Mouse (Mus musculus) embryonic facial prominence, embryonic 14.5 days (tissue): ENCODE data around the gene Trat1. TPM values are rescaled to one million over a fixed set of nuclear protein-coding genes. Genes with fewer than 3 reads are reported as not detected.

Experiments
- ATAC-seq: fragments of 200-750 bp; cut with Nextera tagmentation; 2 replicates; pipeline ENCODE4 v1.8.0; 2017; ENCODE audit warnings: low read depth, moderate number of reproducible peaks, moderate TSS enrichment
- DNase-seq: peaks from one replicate; pipeline ENCODE4 v3.0.0-alpha.2; 2015; ENCODE audit warnings: low spot score
- H3K27ac ChIP-seq: fragments of 300-500 bp; sonication (generic); replicated peaks from 2 replicates; pipeline ENCODE4 v1.5.1; 2014; ENCODE audit warnings: low read depth, mild to moderate bottlenecking, low read length, moderate library complexity
- H3K27me3 ChIP-seq: fragments of 300-500 bp; sonication (generic); replicated peaks from 2 replicates; pipeline ENCODE4 v1.6.1; 2014; ENCODE audit warnings: low read length; ENCODE audit not compliant: control insufficient read depth, insufficient read depth
- H3K36me3 ChIP-seq: fragments of 300-500 bp; sonication (generic); 2 replicates; pipeline ENCODE4 v1.6.1; 2014; ENCODE audit warnings: low read length, mixed read lengths; ENCODE audit not compliant: control insufficient read depth, insufficient read depth
- H3K4me1 ChIP-seq: fragments of 300-500 bp; sonication (generic); 2 replicates; pipeline ENCODE4 v1.6.1; 2014; ENCODE audit warnings: antibody characterized with exemption, low read length; ENCODE audit not compliant: control insufficient read depth, insufficient read depth
- H3K4me2 ChIP-seq: fragments of 300-500 bp; sonication (generic); 2 replicates; pipeline ENCODE4 v1.6.1; 2014; ENCODE audit warnings: low read depth, mild to moderate bottlenecking, low read length, moderate library complexity, mixed read lengths
- H3K4me3 ChIP-seq: fragments of 300-500 bp; sonication (generic); 2 replicates; pipeline ENCODE4 v1.5.1; 2014; ENCODE audit warnings: low read depth, mild to moderate bottlenecking, low read length
- H3K9ac ChIP-seq: fragments of 300-500 bp; sonication (generic); 2 replicates; pipeline ENCODE4 v1.6.1; 2014; ENCODE audit warnings: low read depth, mild to moderate bottlenecking, low read length, moderate library complexity, mixed read lengths
- H3K9me3 ChIP-seq: fragments of 300-500 bp; sonication (generic); 2 replicates; pipeline ENCODE4 v1.6.1; 2016; ENCODE audit warnings: low read length; ENCODE audit not compliant: control insufficient read depth
- WGBS: fragments of 180-500 bp; shearing (Covaris S2); extraction: QIAGEN DNeasy Blood & Tissue Kit; methylation state at CpG from one replicate; pipeline ENCODE4 v1.1.7; 2014; 5-methylcytosine and 5-hydroxymethylcytosine counted together
- polyA plus RNA-seq: library from polyadenylated mRNA; unstranded; fragments of >200 nt; fragmentation: Nextera tagmentation; extraction: Ambion mirVana; gene quantifications from 2 replicates; pipeline ENCODE4 v1.2.1, GENCODE M21; 2014

The Trat1 gene
- polyA plus RNA-seq, 1 experiment from 2014 or later: 0.04 TPM

DNA sequence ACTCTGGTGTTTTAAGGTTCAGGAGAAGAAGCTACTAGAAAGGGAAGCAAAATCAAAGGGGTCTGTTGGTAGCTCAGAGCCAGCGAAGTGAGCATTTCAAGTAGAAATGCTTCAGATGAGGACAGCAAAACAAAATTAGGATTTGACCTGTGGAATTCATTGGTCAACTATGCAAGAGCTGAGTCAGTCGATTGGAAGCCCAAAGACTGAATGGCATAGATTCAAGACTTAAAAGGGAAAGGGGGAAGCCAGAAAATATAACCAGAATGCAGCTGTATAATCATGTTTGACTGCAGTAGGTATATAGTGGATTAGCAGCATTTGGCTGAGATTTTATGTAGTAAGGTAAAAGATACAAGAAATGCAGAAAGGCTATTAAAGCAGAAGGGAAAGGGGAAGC lies 26.8 kb downstream of the Trat1 start:
- ATAC-seq: no peak
- no peak for DNase-seq
- WGBS: 79% methylated on average over 2 of the region's 2 CpGs
- no peaks in the 10 kb centered on the region for H3K27me3 ChIP-seq
- H3K4me1 ChIP-seq: no peaks in the 10 kb centered on the region
- no peak overlapping the region for H3K27ac ChIP-seq
- no peaks in the 10 kb centered on the region for H3K36me3 ChIP-seq
- H3K4me2 ChIP-seq: no peak overlapping the region
- H3K4me3 ChIP-seq: no peak overlapping the region
- H3K9ac ChIP-seq: no peak overlapping the region
- no peaks in the 10 kb centered on the region for H3K9me3 ChIP-seq

DNA sequence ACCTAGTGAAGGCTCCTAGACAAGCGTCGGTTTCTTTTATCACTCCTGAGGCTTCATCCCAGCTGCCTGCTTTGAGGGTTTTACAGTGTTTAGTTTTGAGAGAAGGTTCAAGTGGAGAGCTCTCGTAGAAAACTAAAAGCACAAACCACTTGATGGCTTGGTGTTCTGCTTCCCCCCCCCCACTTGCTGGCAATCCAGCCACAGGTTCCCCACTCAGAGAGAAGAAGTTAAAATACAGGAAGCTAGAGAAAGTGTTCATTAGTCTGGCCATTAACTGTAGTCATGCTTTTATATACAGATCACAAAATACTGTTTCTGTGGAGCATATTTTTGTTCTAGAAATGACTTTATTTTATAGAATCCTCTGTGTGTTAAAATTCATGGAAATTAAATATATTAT lies 30.3 kb downstream of the Trat1 start:
- H3K36me3 ChIP-seq: no peaks in the 10 kb centered on the region
- no peak overlapping the region for H3K27ac ChIP-seq
- no peak overlapping the region for H3K4me3 ChIP-seq
- DNase-seq: no peak
- no peaks in the 10 kb centered on the region for H3K4me1 ChIP-seq
- no peak for ATAC-seq
- H3K27me3 ChIP-seq: no peaks in the 10 kb centered on the region
- H3K4me2 ChIP-seq: no peak overlapping the region
- H3K9ac ChIP-seq: no peak overlapping the region
- 73% methylated on average over 3 of the region's 3 CpGs for WGBS
- H3K9me3 ChIP-seq: no peaks in the 10 kb centered on the region

GRCm38 (mm10) chr16:48739974-48740373 lies 31.8 kb downstream of the Trat1 start:
- Histone ChIP-seq H3K4me3 (no peak overlapping the region), H3K27me3 (no peaks in the 10 kb centered on the region), H3K9ac (no peak overlapping the region), H3K9me3 (no peaks in the 10 kb centered on the region), H3K36me3 (no peaks in the 10 kb centered on the region), H3K4me1 (no peaks in the 10 kb centered on the region), H3K4me2 (no peak overlapping the region), H3K27ac (no peak overlapping the region)
- WGBS: 84% methylated on average over 6 of the region's 6 CpGs
- no peak for ATAC-seq
- no peak for DNase-seq

- Histone ChIP-seq H3K27me3 (no peaks in the 10 kb centered on the region), H3K36me3 (no peaks in the 10 kb centered on the region), H3K4me2 (no peak overlapping the region), H3K9ac (no peak overlapping the region), H3K9me3 (no peaks in the 10 kb centered on the region), H3K27ac (no peak overlapping the region), H3K4me1 (no peaks in the 10 kb centered on the region), H3K4me3 (no peak overlapping the region)
- WGBS: 78% methylated on average over 2 of the region's 2 CpGs
- ATAC-seq: no peak
- no peak for DNase-seq
These were observed 33.4 kb downstream of the Trat1 start for GRCm38 (mm10) chr16:48738429-48738828.

GRCm38 (mm10) chr16:48736890-48737289 lies 34.9 kb downstream of the Trat1 start:
- Histone ChIP-seq H3K36me3 (no peaks in the 10 kb centered on the region), H3K4me2 (no peak overlapping the region), H3K27ac (no peak overlapping the region), H3K27me3 (no peaks in the 10 kb centered on the region), H3K4me1 (no peaks in the 10 kb centered on the region), H3K9me3 (no peaks in the 10 kb centered on the region), H3K4me3 (no peak overlapping the region), H3K9ac (no peak overlapping the region)
- ATAC-seq: no peak
- no peak for DNase-seq
- WGBS: 82% methylated on average over 3 of the region's 3 CpGs

- Histone ChIP-seq H3K4me2 (no peak overlapping the region), H3K4me1 (no peaks in the 10 kb centered on the region), H3K9ac (no peak overlapping the region), H3K9me3 (no peaks in the 10 kb centered on the region), H3K27ac (no peak overlapping the region), H3K27me3 (no peaks in the 10 kb centered on the region), H3K4me3 (no peak overlapping the region), H3K36me3 (no peaks in the 10 kb centered on the region)
- WGBS: 89% methylated on average over 3 of the region's 3 CpGs
- no peak for ATAC-seq
- no peak for DNase-seq
These were observed 51.6 kb downstream of the Trat1 start for GRCm38 (mm10) chr16:48720259-48720658.

- H3K4me3 ChIP-seq: no peak overlapping the region
These were observed 52.1 kb downstream of the Trat1 start for GRCm38 (mm10) chr16:48719679-48720078.

GRCm38 (mm10) chr16:48716343-48716742 lies 55.5 kb downstream of the Trat1 start:
- Histone ChIP-seq H3K4me2 (no peak overlapping the region), H3K4me3 (no peak overlapping the region), H3K9me3 (no peaks in the 10 kb centered on the region), H3K4me1 (no peaks in the 10 kb centered on the region), H3K27ac (no peak overlapping the region), H3K9ac (no peak overlapping the region), H3K36me3 (no peaks in the 10 kb centered on the region), H3K27me3 (no peaks in the 10 kb centered on the region)
- no peak for ATAC-seq
- DNase-seq: no peak

More at GRCm38 (mm10) chr16:48719679-48720078, 52.1 kb downstream of the Trat1 start:
- Histone ChIP-seq H3K4me1 (no peaks in the 10 kb centered on the region), H3K9me3 (no peaks in the 10 kb centered on the region), H3K4me2 (no peak overlapping the region), H3K36me3 (no peaks in the 10 kb centered on the region), H3K27me3 (no peaks in the 10 kb centered on the region), H3K9ac (no peak overlapping the region), H3K27ac (no peak overlapping the region)
- no peak for DNase-seq
- no peak for ATAC-seq
- WGBS: 45% methylated on average over 3 of the region's 3 CpGs

GRCm38 (mm10) chr16:48701896-48702295 lies 69.9 kb downstream of the Trat1 start:
- ATAC-seq (no peak), DNase-seq (no peak)
- H3K27ac ChIP-seq: no peak overlapping the region
- H3K36me3 ChIP-seq: no peaks in the 10 kb centered on the region
- no peak overlapping the region for H3K4me3 ChIP-seq
- H3K9me3 ChIP-seq: no peaks in the 10 kb centered on the region
- H3K9ac ChIP-seq: no peak overlapping the region
- no peaks in the 10 kb centered on the region for H3K4me1 ChIP-seq
- H3K27me3 ChIP-seq: no peaks in the 10 kb centered on the region
- 88% methylated on average over 3 of the region's 3 CpGs for WGBS
- no peak overlapping the region for H3K4me2 ChIP-seq
